Mouse (Mus musculus) c-Kit-positive CD71-positive TER-119-positive erythroid progenitor cells, embryonic 14.5 days (primary cell): ENCODE measurements at regions not wholly inside any gene's neighbourhood (a gene's known extent, or its start where the extent isn't known, plus 50 kb on each side); places are given as distances from the start of the nearest gene placed in this dataset.
A peak's percentile ranks its signal among the peaks of the same experiment; 100 is the strongest.
"Not testable (repeated sequence)": the region's sequence is repeated elsewhere in the genome, so short reads cannot be mapped to it uniquely, and the experiment has no call there.

Source experiments
- DNase-seq: peaks from one replicate; pipeline ENCODE4 v3.0.0-alpha.2; 2013; ENCODE audit warnings: low spot score

- no peak for DNase-seq
Observed at GRCm38 (mm10) chr5:148820476-148820875, 108.6 kb downstream of the Katnal1 start.

DNA sequence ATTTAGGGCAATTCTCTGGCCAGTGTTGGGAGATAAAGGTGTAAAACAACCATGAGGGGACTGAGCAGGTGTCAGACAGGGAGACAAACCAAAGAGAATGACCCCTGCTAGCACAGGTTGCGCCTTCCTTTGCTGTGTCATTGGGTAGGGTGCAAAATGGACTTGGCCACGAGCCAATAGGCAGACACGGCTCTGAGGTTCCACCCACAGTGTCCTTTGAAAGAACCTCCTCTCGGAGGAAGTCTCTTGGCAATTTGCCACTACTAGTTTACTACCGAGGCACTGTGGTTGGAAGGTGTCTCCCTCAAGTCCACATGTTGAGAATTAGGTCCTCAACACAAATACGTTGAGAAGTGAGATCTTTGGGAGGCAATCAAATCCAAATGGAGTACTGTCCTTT lies 109.7 kb downstream of the Katnal1 start:
- DNase-seq = no peak

GRCm38 (mm10) chr5:148818746-148819145 lies 110.4 kb downstream of the Katnal1 start:
- DNase-seq = no peak

- DNase-seq = no peak
Observed at GRCm38 (mm10) chr5:148812840-148813239, 116.3 kb downstream of the Katnal1 start.

- DNase-seq = peak; percentile 83
Observed at GRCm38 (mm10) chr5:148812016-148812415, 117.1 kb downstream of the Katnal1 start.

DNA sequence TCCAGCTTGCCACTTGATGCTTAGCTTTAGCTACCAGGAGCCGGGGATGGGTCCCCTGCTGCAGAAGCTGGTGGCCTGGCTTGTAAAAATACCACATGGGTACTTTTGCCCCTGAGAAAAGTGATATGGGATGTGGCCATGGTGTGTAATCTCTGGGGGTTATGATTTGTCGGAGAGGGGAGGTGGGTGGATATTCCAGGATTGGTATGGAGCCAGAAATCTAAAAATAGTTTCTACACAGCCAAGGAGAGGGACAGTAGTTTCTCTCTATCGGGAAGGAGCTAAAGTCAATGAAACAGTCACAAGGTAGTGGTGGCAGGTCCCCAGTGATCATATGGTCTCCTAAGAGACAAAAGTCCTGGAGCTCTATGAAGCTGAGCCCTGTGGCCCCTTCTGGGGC lies 119.6 kb downstream of the Katnal1 start:
- DNase-seq = no peak

DNA sequence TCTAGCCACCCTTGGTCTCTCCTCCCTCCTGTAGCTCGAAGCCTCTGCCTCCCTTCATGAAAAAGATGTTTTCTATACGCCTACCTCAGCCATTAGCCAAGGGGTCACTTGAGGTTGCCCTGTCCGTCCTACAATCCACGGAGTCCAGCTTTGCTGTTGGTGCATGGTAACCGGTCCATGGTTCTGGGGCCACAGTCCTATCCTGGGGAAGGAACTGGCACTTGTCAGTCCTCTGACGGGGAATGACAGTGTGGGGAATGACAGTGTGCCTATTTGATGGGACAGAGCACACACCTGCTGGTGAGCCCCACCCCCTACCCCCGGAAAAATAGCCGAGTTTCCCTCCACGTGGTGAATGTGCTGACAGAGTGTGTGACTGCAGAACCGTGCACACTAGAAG lies 120.1 kb downstream of the Katnal1 start:
- DNase-seq = no peak

DNA sequence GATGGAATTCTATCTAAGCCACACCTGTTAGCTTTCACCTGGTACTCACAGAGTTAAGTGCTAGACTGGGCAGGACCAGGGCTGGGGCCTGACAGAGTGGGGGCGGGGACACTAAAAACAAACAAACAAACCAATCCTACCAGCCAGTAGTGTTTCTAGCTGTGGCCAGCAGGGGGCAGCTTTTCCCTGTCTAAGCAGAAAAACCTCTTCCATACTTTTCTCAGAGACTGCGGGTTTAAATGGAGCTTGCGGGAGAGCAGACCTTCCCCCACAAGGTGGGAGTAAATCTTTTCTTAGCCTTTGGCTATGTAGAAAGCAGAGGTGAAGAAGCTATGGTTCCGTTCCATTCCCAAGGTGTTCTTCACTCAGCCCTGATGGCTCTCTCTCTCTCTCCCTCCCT lies 120.7 kb downstream of the Katnal1 start:
- DNase-seq = no peak

DNA sequence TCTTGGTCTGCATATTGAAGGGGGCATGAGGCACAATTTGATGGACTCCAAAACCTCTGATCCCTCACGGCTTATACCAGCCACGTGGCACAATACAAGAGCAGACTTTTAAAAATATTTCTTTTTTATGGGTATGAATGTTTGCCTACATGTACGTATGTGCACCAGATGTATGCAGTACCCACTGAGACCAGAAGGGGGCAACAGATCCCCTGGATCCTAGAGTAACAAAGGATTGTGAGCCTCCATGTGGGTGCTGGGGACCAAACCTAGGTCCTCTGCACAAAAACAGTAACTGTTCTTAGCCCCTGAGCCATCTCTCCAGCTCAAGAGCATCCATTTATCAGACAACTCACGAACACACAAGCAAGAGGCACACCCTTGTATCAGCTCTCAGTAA lies 121.5 kb downstream of the Katnal1 start:
- no peak for DNase-seq

DNA sequence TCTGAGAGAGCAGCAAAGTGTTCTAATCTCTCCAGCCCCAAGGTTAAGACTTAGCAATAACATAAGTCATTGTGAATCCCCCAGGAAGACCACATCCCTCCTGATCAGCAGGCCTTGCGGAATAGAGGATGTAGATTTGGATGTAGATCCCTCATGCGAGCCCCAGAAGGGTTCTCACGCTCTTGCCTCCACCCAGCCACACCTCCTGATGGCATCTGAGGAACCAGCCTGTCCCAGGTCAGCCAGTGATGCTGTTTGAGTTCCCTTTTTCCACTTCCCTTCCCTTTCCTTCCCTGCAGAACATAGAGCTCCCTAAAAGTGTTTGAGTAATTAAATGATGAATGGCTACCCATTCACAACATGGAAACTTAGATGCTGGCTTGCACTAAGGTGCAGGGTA lies 124.1 kb downstream of the Katnal1 start:
- DNase-seq = no peak

GRCm38 (mm10) chr5:148803772-148804171 lies 125.3 kb downstream of the Katnal1 start:
- DNase-seq = no peak

DNA sequence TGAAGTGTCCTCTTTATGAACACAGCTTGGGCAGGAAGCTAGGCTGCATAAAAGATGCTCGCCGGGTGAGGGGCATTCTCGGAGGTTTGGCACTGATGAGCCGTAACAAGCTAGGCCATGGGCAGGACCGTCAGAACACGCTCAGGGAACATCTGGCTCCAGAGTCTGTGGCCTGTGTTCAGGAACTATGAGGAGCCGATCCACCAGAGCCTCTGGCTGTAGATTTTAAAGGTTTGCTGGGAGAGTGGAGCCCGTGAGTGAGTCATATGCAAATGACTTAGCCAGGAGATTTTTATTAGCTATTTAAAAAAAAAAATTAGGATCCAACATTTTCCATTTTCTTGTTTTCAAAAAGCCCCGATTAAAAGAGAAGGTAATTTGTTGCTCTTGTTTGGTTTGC lies 126.4 kb downstream of the Katnal1 start:
- no peak for DNase-seq

- DNase-seq = no peak
Observed at GRCm38 (mm10) chr5:148798541-148798940, 130.6 kb downstream of the Katnal1 start.

- no peak for DNase-seq
Observed at GRCm38 (mm10) chr5:148796072-148796471, 133.0 kb downstream of the Katnal1 start.

- DNase-seq = peak; percentile 26
Observed at GRCm38 (mm10) chr5:148794465-148794864, 134.7 kb downstream of the Katnal1 start.

DNA sequence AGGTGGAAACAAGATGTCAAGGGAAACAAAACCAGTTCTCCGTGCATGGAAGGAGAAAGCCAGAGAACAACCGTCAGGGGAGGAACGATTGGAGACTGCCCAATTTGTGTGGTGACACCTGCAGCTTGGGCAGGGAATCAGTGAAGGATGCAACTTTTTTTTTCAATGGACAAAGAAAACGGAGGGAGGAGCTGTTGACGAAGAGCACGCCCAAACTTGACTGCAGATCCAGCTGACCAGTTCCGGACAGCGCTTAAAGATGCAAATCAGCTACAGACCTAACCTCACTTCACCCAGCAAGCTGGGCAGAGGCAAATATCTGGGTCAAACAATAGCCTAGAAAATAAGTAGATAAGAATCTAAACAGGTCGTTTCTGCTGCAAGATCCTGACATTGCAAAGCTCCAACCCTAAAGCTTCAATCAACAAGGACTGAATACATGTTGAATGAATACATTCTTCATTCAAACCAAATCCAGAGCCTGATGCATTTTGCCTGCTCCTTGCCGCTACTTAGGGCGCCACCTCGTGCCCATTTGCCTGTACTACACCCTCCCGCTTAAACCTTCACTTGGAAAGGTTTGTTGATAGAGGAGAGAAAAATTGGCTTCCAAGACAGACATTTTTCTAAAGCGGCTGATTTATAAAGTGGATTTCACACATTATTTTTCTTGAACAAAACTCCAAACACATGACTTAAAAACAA lies 136.2 kb downstream of the Katnal1 start:
- DNase-seq = peak; percentile 63

- no peak for DNase-seq
Observed at GRCm38 (mm10) chr5:148791651-148792050, 137.5 kb downstream of the Katnal1 start.

GRCm38 (mm10) chr5:148790343-148790742 lies 138.8 kb downstream of the Katnal1 start:
- DNase-seq = not testable (repeated sequence)

DNA sequence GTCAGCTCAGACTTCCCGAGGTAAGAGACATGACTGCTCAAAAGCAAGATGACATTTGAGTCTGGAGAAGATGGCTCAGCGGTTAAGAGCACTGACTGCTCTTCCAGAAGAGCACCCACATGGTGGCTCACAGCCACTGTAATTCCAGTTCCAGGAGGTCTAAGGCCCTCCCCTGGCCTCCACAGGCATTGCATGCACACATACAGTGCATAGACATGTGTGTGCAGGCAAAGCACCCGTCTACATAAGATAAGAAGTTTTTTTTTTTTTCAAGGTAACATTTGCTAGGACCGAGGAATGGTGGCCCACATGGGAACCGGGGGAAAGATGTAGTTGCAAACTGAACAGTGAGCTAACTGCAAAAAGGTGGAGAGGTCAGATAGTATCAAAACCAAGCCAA lies 139.3 kb downstream of the Katnal1 start:
- DNase-seq = no peak

- no peak for DNase-seq
Observed at GRCm38 (mm10) chr5:148789147-148789566, 140.0 kb downstream of the Katnal1 start.

- no peak for DNase-seq
Observed at GRCm38 (mm10) chr5:148788690-148789089, 140.4 kb downstream of the Katnal1 start.

DNA sequence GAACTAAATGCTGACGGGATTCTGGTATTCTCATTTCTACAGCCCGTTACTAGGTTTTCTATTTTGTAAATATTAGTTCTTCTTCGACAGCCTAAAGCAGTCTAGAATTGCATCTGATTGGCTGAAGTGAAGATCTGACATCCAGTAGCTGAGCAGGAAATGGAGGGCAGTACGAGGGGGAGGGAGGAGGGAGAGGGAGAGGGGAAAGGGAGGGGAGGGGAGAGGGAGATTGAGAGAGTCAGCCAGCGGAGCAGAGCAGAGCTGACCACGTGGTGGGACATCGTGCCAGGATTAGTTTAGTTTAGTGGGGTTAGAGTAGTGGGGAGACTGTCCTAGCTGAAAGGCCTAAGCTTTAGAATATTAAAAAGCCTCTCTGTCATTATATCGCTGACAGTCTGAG lies 141.8 kb downstream of the Katnal1 start:
- no peak for DNase-seq

GRCm38 (mm10) chr5:148781076-148781475 lies 148.0 kb downstream of the Katnal1 start:
- DNase-seq = not testable (repeated sequence)
